Mouse (Mus musculus) stomach, postnatal 0 days (tissue): Measurements from ENCODE around the gene Dclk2.

Experiments
- CTCF ChIP-seq: IDR thresholded peaks from 2 replicates; pipeline ENCODE4 v1.5.1; 2016; ENCODE audit warnings: antibody characterized with exemption, low read depth, mild to moderate bottlenecking, moderate library complexity
- EP300 ChIP-seq: optimal IDR thresholded peaks from 2 replicates; pipeline ENCODE3; 2016; ENCODE audit warnings: antibody characterized with exemption

- TF ChIP-seq EP300, result no peak
- no peak for TF ChIP-seq CTCF
Measured at GRCm38 (mm10) chr3:86897066-86897465, 23.6 kb downstream of the Dclk2 start.
